ENCODE assay signal across 12 mouse cellular contexts in the genomic region with DNA sequence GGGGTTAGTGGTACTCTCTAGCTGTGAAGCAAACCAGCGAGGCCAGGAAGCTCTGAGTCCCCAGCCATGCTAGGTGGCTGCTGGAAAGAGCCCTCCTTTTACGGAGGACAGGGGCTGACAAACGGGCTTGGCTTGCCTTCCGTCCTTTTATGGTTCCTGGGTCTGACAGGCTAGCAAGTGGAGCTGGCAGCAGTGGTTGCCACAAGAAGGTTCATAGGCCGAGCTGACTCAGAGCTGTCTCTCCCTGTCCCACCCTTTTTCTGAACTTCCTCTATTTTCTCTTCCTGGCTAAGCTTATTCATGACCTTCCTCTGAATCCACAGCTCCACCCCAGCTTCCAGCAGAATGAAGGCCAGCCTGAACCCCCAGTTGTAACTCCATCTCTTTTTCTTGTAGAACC. TPM values are rescaled to one million over a fixed set of nuclear protein-coding genes. Genes with fewer than 3 reads are reported as not detected.
DNase-seq lines count a peak whose midpoint lies in the region; ATAC-seq and TF ChIP-seq lines count a peak whose summit lies in the region.
"Had no signal": no experiment of that assay in that cellular context is flagged by ENCODE, and none has a peak within 500 bp of the region (broad histone marks: within the 10 kb centered on the region; RNA-seq: fewer than 3 reads in every experiment).

No protein-coding gene starts in this region.

- peak; percentile 18 for DNase-seq in kidney, postnatal 10 days
- no peak for DNase-seq in kidney, adult 18-20 months
- peak; percentile 59 for DNase-seq in G1E (ENCODE audit: low spot score)
- DNase-seq in yolk sac, embryonic 10.5 days (ENCODE audit: low spot score): no peak
- DNase-seq in right cerebral cortex, adult 2 months (ENCODE audit: low spot score in 2 of 2): no peak
- DNase-seq in forebrain, embryonic 14.5 days (ENCODE audit: low spot score): no peak
- DNase-seq: cerebellum, postnatal 36 days had no signal

- H3K27me3 ChIP-seq in G1E (ENCODE audit: insufficient read depth, low read length): no peaks in the 10 kb centered on the region
- no peaks in the 10 kb centered on the region for H3K27me3 ChIP-seq in forebrain, embryonic 14.5 days (replicated peaks; ENCODE audit: control insufficient read depth, insufficient read depth, low read length)
- H3K27me3 ChIP-seq: kidney, embryonic 15.5 days had no signal

- H3K4me1 ChIP-seq in G1E (ENCODE audit: insufficient read depth, low read depth, low read length): peaks cover 60% of the 10 kb centered on the region
- H3K4me1 ChIP-seq in forebrain, embryonic 14.5 days (ENCODE audit: control insufficient read depth, insufficient read depth, low read length): peaks cover 9% of the 10 kb centered on the region

- H3K9me3 ChIP-seq in G1E (replicated peaks): no peaks in the 10 kb centered on the region
- no peaks in the 10 kb centered on the region for H3K9me3 ChIP-seq in forebrain, embryonic 14.5 days (replicated peaks; ENCODE audit: control insufficient read depth, low read length)
- H3K9me3 ChIP-seq: hindbrain, embryonic 10.5 days; kidney, embryonic 15.5 days had no signal

- H3K4me3 ChIP-seq in G1E (ENCODE audit: low read depth, low read length): peak overlapping the region; percentile 17; the same call in 1 of the 2 replicates
- no peak overlapping the region for H3K4me3 ChIP-seq in forebrain, embryonic 14.5 days (ENCODE audit: low read depth, low read length)
- H3K4me3 ChIP-seq: erythroblast, embryonic 14.5 days; hindbrain, embryonic 10.5 days; kidney, embryonic 15.5 days had no signal

- TF ChIP-seq CTCF in G1E (IDR thresholded peaks at IDR 0.05; ENCODE audit: low read depth, low read length): no peak

- H3K9ac ChIP-seq in forebrain, embryonic 14.5 days (ENCODE audit: low read length): no peak overlapping the region
- H3K9ac ChIP-seq: kidney, embryonic 15.5 days had no signal

- ATAC-seq in G1E (ENCODE audit: extremely low read depth, insufficient number of reproducible peaks, low FRiP score, poor library complexity, severe bottlenecking): peak; percentile 42; the same call in 1 of the 2 replicates
- peak; percentile 52 for ATAC-seq in granulocyte monocyte progenitor cell, adult 5-6 weeks (replicated peaks; ENCODE audit: poor library complexity, severe bottlenecking)
- peak; percentile 33 for ATAC-seq in megakaryocyte progenitor cell, adult 5-6 weeks (replicated peaks; ENCODE audit: poor library complexity)
- no peak for ATAC-seq in forebrain, embryonic 14.5 days

- 84% methylated on average over 5 of the region's 5 CpGs for WGBS in forebrain, embryonic 14.5 days

- peaks cover 82% of the 10 kb centered on the region for H3K36me3 ChIP-seq in G1E (replicated peaks)
- peaks cover 39% of the 10 kb centered on the region for H3K36me3 ChIP-seq in forebrain, embryonic 14.5 days (ENCODE audit: control insufficient read depth, insufficient read depth, low read length)

- H3K4me2 ChIP-seq in forebrain, embryonic 14.5 days (ENCODE audit: low read length): no peak overlapping the region
- H3K4me2 ChIP-seq: kidney, embryonic 15.5 days had no signal

- no peak overlapping the region for H3K27ac ChIP-seq in forebrain, embryonic 14.5 days (ENCODE audit: low read depth, low read length)
- H3K27ac ChIP-seq: hindbrain, embryonic 10.5 days; kidney, embryonic 15.5 days had no signal

RNA-seq across cellular contexts. Expression of gene Pitpna, which starts 4.7 kb away (rescaled TPM):
- total RNA-seq in G1E (2014; fragmentation: Nextera tagmentation): 97.5 and 111 TPM in 2 replicates
- 33.0 and 43.2 TPM in 2 replicates for total RNA-seq in G1E (2017)
- polyA plus RNA-seq in G1E (2012): 24.5 and 32.3 TPM in 2 replicates
- 141 and 143 TPM in 2 replicates for total RNA-seq in granulocyte monocyte progenitor cell, adult 5-6 weeks (2014; fragmentation: Nextera tagmentation)
- total RNA-seq in granulocyte monocyte progenitor cell, adult 5-6 weeks (2017): 58.0 and 74.5 TPM in 2 replicates
- 166 and 176 TPM in 2 replicates for total RNA-seq in megakaryocyte progenitor cell, adult 5-6 weeks (2015)
- 70.3 and 82.4 TPM in 2 replicates for total RNA-seq in megakaryocyte progenitor cell, adult 5-6 weeks (2017)
- polyA plus RNA-seq in forebrain, embryonic 14.5 days (2014; fragmentation: Nextera tagmentation; extraction: Ambion mirVana): 94.2 and 101 TPM in 2 replicates

RNA-seq across cellular contexts. Expression of gene Inpp5k, which starts 38.2 kb away (rescaled TPM):
- total RNA-seq in G1E (2014; fragmentation: Nextera tagmentation): 42.2 and 56.7 TPM in 2 replicates
- total RNA-seq in G1E (2017): 26.0 and 29.9 TPM in 2 replicates
- polyA plus RNA-seq in G1E (2012): 29.8 and 40.2 TPM in 2 replicates
- total RNA-seq in granulocyte monocyte progenitor cell, adult 5-6 weeks (2014; fragmentation: Nextera tagmentation): 37.3 and 40.0 TPM in 2 replicates
- total RNA-seq in granulocyte monocyte progenitor cell, adult 5-6 weeks (2017): 26.0 and 35.6 TPM in 2 replicates
- 38.1 and 43.0 TPM in 2 replicates for total RNA-seq in megakaryocyte progenitor cell, adult 5-6 weeks (2015)
- total RNA-seq in megakaryocyte progenitor cell, adult 5-6 weeks (2017): 21.9 and 23.7 TPM in 2 replicates
- polyA plus RNA-seq in forebrain, embryonic 14.5 days (2014; fragmentation: Nextera tagmentation; extraction: Ambion mirVana): 53.9 and 55.5 TPM in 2 replicates

RNA-seq across cellular contexts. Expression of gene Myo1c, which starts 57.7 kb away (rescaled TPM):
- total RNA-seq in G1E (2014; fragmentation: Nextera tagmentation) (29.3 and 35.0 TPM in 2 replicates), G1E (2017) (23.2 and 24.0 TPM in 2 replicates)
- 25.6 and 38.6 TPM in 2 replicates for polyA plus RNA-seq in G1E (2012)
- 21.2 and 22.1 TPM in 2 replicates for total RNA-seq in granulocyte monocyte progenitor cell, adult 5-6 weeks (2014; fragmentation: Nextera tagmentation)
- 9.7 and 14.8 TPM in 2 replicates for total RNA-seq in granulocyte monocyte progenitor cell, adult 5-6 weeks (2017)
- total RNA-seq in megakaryocyte progenitor cell, adult 5-6 weeks (2015): 11.4 and 12.2 TPM in 2 replicates
- 9.0 and 15.4 TPM in 2 replicates for total RNA-seq in megakaryocyte progenitor cell, adult 5-6 weeks (2017)
- polyA plus RNA-seq in forebrain, embryonic 14.5 days (2014; fragmentation: Nextera tagmentation; extraction: Ambion mirVana): 5.7 and 6.6 TPM in 2 replicates

Comparison
In these comparisons a context has a peak if more than half of its experiments do, and no peak if none do; other contexts are left out.
1. DNase-seq: peak in kidney, postnatal 10 days (single experiment) and G1E (single experiment); none in kidney, adult 18-20 months (single experiment), yolk sac, embryonic 10.5 days (single experiment), right cerebral cortex, adult 2 months (0 of 2) and forebrain, embryonic 14.5 days (single experiment).